Mouse (Mus musculus) heart, embryonic 16.5 days (tissue): ENCODE measurements around the gene Piwil4. TPM values are rescaled to one million over a fixed set of nuclear protein-coding genes. Genes with fewer than 3 reads are reported as not detected.

Source experiments
- ATAC-seq: fragments of 200-750 bp; cut with Nextera tagmentation; replicated peaks from 2 replicates; pipeline ENCODE4 v1.8.0; 2017; ENCODE audit warnings: moderate number of reproducible peaks; ENCODE audit not compliant: insufficient read depth, low FRiP score; ENCODE audit errors: extremely low read depth
- H3K27ac ChIP-seq: fragments of 300-500 bp; sonication (generic); 2 replicates; pipeline ENCODE4 v1.5.1; 2014; ENCODE audit warnings: mild to moderate bottlenecking, low read length, control low read depth, moderate library complexity
- H3K27me3 ChIP-seq: fragments of 300-500 bp; sonication (generic); 2 replicates; pipeline ENCODE4 v1.6.1; 2014; ENCODE audit warnings: low read length, mixed read lengths; ENCODE audit not compliant: control insufficient read depth, insufficient read depth
- H3K36me3 ChIP-seq: fragments of 300-500 bp; sonication (generic); 2 replicates; pipeline ENCODE4 v1.6.1; 2014; ENCODE audit not compliant: control insufficient read depth, insufficient read depth
- H3K4me1 ChIP-seq: fragments of 300-500 bp; sonication (generic); 2 replicates; pipeline ENCODE4 v1.6.1; 2014; ENCODE audit warnings: low read length, mixed read lengths; ENCODE audit not compliant: control insufficient read depth, insufficient read depth
- H3K4me2 ChIP-seq: fragments of 300-500 bp; sonication (generic); 2 replicates; pipeline ENCODE4 v1.6.1; 2014; ENCODE audit warnings: low read depth, mild to moderate bottlenecking, control low read depth, low read length
- H3K4me3 ChIP-seq: fragments of 300-500 bp; sonication (generic); 2 replicates; pipeline ENCODE4 v1.5.1; 2014; ENCODE audit warnings: mild to moderate bottlenecking, control low read depth, low read length
- H3K9ac ChIP-seq: fragments of 300-500 bp; sonication (generic); 2 replicates; pipeline ENCODE4 v1.6.1; 2014; ENCODE audit warnings: low read length, control low read depth
- H3K9me3 ChIP-seq: fragments of 300-500 bp; sonication (generic); replicated peaks from 2 replicates; pipeline ENCODE4 v1.6.1; 2016; ENCODE audit warnings: low read length; ENCODE audit not compliant: control insufficient read depth
- WGBS: fragments of 180-500 bp; shearing (Covaris S2); extraction: QIAGEN DNeasy Blood & Tissue Kit; methylation state at CpG from one replicate; pipeline ENCODE4 v1.1.7; 2014; 5-methylcytosine and 5-hydroxymethylcytosine counted together
- polyA plus RNA-seq: library from polyadenylated mRNA; unstranded; fragments of >200 nt; fragmentation: Nextera tagmentation; extraction: Ambion mirVana; gene quantifications from 2 replicates; pipeline ENCODE4 v1.2.1, GENCODE M21; 2015

Gene Piwil4
- polyA plus RNA-seq, 1 experiment from 2014 or later = 0.22 TPM

- no peak for ATAC-seq
- H3K9ac ChIP-seq = no peak overlapping the region
- no peaks in the 10 kb centered on the region for H3K9me3 ChIP-seq
- H3K4me2 ChIP-seq = no peak overlapping the region
- no peak overlapping the region for H3K4me3 ChIP-seq
- 61% methylated on average over 7 of the region's 7 CpGs for WGBS
- no peak overlapping the region for H3K27ac ChIP-seq
- no peaks in the 10 kb centered on the region for H3K27me3 ChIP-seq
- no peaks in the 10 kb centered on the region for H3K36me3 ChIP-seq
- H3K4me1 ChIP-seq = peaks cover 10% of the 10 kb centered on the region
These were observed 77.7 kb downstream of the Piwil4 start for GRCm38 (mm10) chr9:14662876-14663275.

DNA sequence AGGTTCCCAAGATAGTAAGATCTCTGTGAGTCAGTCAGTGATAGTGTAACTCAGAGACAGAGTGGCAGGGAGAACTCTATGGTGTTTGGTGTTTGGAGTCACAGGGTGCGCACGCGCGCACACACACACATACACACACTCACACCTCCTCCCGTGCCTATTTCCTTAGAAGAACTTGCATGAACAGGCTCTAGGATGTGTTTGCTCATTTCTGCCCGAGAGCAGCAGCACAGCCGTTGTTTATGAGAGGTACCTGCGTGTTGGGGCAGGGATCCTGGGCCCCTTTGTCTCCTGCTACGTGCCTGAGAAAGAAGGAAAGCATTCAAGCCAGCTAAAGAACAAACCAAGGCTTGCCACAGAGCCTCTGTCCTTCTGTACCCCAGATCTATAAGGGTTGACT is 78.4 kb downstream of the Piwil4 start:
- no peak overlapping the region for H3K27ac ChIP-seq
- no peaks in the 10 kb centered on the region for H3K27me3 ChIP-seq
- H3K4me2 ChIP-seq = no peak overlapping the region
- H3K9ac ChIP-seq = no peak overlapping the region
- peaks cover 10% of the 10 kb centered on the region for H3K4me1 ChIP-seq
- no peaks in the 10 kb centered on the region for H3K9me3 ChIP-seq
- no peak overlapping the region for H3K4me3 ChIP-seq
- no peak for ATAC-seq
- WGBS = 82% methylated on average over 9 of the region's 9 CpGs
- no peaks in the 10 kb centered on the region for H3K36me3 ChIP-seq

- Histone ChIP-seq H3K27me3 (no peaks in the 10 kb centered on the region), H3K27ac (no peak overlapping the region), H3K9ac (no peak overlapping the region), H3K36me3 (no peaks in the 10 kb centered on the region), H3K4me3 (no peak overlapping the region), H3K4me2 (no peak overlapping the region), H3K9me3 (no peaks in the 10 kb centered on the region), H3K4me1 (peaks cover 3% of the 10 kb centered on the region)
- ATAC-seq = no peak
- 41% methylated on average over 2 of the region's 2 CpGs for WGBS
These were observed 82.6 kb downstream of the Piwil4 start for GRCm38 (mm10) chr9:14657926-14658325.

GRCm38 (mm10) chr9:14654010-14654409 is 86.5 kb downstream of the Piwil4 start:
- Histone ChIP-seq H3K4me2 (no peak overlapping the region), H3K9ac (no peak overlapping the region), H3K36me3 (no peaks in the 10 kb centered on the region), H3K9me3 (no peaks in the 10 kb centered on the region), H3K4me3 (no peak overlapping the region), H3K27ac (no peak overlapping the region), H3K4me1 (peaks cover 2% of the 10 kb centered on the region; the same call in 1 of the 2 replicates), H3K27me3 (no peaks in the 10 kb centered on the region)
- ATAC-seq = no peak
- WGBS = 84% methylated on average over 2 of the region's 2 CpGs

DNA sequence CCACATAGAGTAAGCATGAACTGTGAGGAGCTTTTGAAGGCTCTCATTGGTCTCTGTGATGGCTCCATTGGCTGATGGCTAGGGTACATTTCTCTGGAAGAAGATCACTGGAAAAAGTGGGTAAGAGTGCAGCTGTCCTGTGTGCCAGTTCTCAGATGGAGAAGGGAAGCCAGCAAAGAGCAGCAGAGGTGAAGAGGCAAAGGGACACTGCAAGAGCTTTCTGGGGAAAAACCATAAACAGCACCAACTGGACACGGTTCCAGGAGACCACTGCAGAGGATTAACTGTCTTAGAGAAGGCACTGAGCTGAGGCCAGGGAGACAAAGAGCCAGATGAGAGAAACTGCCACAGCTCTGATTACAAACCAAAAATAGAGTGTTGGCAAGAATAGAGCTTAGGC is 87.8 kb downstream of the Piwil4 start:
- no peak for ATAC-seq
- WGBS = 30% methylated on average over 1 of the region's 1 CpGs
- no peak overlapping the region for H3K27ac ChIP-seq

GRCm38 (mm10) chr9:14647849-14648248 is 92.7 kb downstream of the Piwil4 start:
- no peak overlapping the region for H3K9ac ChIP-seq
- ATAC-seq = no peak
- peaks cover 7% of the 10 kb centered on the region for H3K4me1 ChIP-seq
- no peaks in the 10 kb centered on the region for H3K27me3 ChIP-seq
- no peak overlapping the region for H3K27ac ChIP-seq
- 0 out of 2 replicates have a peak, but pooled peaks cover 2% of the 10 kb centered on the region for H3K9me3 ChIP-seq
- WGBS = 73% methylated on average over 8 of the region's 8 CpGs
- no peak overlapping the region for H3K4me2 ChIP-seq
- H3K4me3 ChIP-seq = no peak overlapping the region
- no peaks in the 10 kb centered on the region for H3K36me3 ChIP-seq

More for the DNA sequence above, 87.8 kb downstream of the Piwil4 start:
- peaks cover 2% of the 10 kb centered on the region; the same call in 1 of the 2 replicates for H3K4me1 ChIP-seq
- H3K9me3 ChIP-seq = no peaks in the 10 kb centered on the region
- no peaks in the 10 kb centered on the region for H3K27me3 ChIP-seq
- H3K4me3 ChIP-seq = no peak overlapping the region
- H3K36me3 ChIP-seq = no peaks in the 10 kb centered on the region
- no peak overlapping the region for H3K9ac ChIP-seq
- no peak overlapping the region for H3K4me2 ChIP-seq

GRCm38 (mm10) chr9:14646641-14647040 is 93.9 kb downstream of the Piwil4 start:
- no peak for ATAC-seq
- 98% methylated on average over 1 of the region's 1 CpGs for WGBS
- H3K4me1 ChIP-seq = peaks cover 16% of the 10 kb centered on the region

More at GRCm38 (mm10) chr9:14646641-14647040, 93.9 kb downstream of the Piwil4 start:
- Histone ChIP-seq H3K27ac (no peak overlapping the region), H3K36me3 (no peaks in the 10 kb centered on the region), H3K4me2 (no peak overlapping the region), H3K27me3 (no peaks in the 10 kb centered on the region), H3K9ac (no peak overlapping the region), H3K4me3 (no peak overlapping the region), H3K9me3 (0 out of 2 replicates have a peak, but pooled peaks cover 2% of the 10 kb centered on the region)

Other genes with a start within 250 kb of the Piwil4 start
- gene Kdm4d, start 240.3 kb downstream of the Piwil4 start, polyA plus RNA-seq = 0.12 TPM in 1 of 2 replicates, not detected in the other
- gene Cwc15, start 240.1 kb downstream of the Piwil4 start, polyA plus RNA-seq = 108 and 116 TPM in 2 replicates
- gene Amotl1, start 95.7 kb downstream of the Piwil4 start, polyA plus RNA-seq = 17.8 and 19.1 TPM in 2 replicates
- 1.2 and 1.3 TPM in 2 replicates for gene Fut4, start 11.7 kb upstream of the Piwil4 start, polyA plus RNA-seq
- gene 1700012B09Rik, start 30.3 kb upstream of the Piwil4 start, polyA plus RNA-seq = 0.42 and 0.72 TPM in 2 replicates
- 12.0 and 14.4 TPM in 2 replicates for gene Mre11a, start 43.9 kb upstream of the Piwil4 start, polyA plus RNA-seq
- 21.6 and 27.2 TPM in 2 replicates for gene Ankrd49, start 44.1 kb upstream of the Piwil4 start, polyA plus RNA-seq
- gene Gpr83, start 119.5 kb upstream of the Piwil4 start, polyA plus RNA-seq = 1.3 and 3.0 TPM in 2 replicates
- gene Izumo1r, start 163.2 kb upstream of the Piwil4 start, polyA plus RNA-seq = 1.1 and 3.8 TPM in 2 replicates